Mouse (Mus musculus) A20 (cell line): ENCODE results near the gene Map3k5.

Experiments
- DNase-seq: peaks from one replicate; pipeline ENCODE4 v3.0.0-alpha.2; 2011; ENCODE audit warnings: low read depth, low spot score

The Map3k5 gene

DNA sequence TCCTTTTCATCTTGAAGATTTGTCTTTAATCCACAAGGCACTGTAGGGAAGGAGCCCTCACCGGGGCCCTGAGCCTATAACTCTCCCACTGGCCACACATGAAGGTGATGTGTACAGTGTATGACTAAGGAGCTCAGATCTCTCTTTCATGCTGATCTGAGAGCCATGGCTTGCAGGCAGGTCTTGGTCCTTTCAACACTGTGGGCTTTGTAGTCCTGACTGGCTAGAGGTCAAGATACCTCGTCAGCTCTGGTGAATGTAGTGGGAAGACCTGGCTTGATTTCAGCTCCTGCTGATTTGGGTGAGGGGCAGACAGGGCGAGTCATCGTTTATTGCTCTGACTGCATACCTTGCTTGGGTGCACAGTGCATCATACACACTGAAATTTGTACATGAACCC, 171.3 kb downstream of the Map3k5 start:
- DNase-seq: no peak

DNA sequence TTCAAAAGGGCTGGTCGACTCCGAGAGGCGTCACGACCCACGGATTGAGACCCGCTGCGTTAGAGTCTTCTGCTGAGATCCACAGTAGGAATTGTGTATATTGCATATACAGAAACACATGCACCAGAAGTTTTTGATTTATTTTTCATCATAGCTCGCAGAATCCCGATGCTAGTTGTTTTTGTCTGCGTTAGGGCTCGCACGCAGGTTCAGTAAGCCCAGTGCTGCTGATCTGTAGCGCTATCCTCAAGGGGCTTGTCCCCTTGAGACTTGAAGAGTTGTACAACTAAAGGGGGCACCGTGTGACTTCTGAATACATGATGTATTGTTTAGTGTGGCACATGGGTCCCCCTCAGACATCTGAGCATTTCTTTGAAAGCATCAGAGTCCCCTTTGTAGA, 172.8 kb downstream of the Map3k5 start:
- DNase-seq: no peak

- no peak for DNase-seq
Observed at GRCm38 (mm10) chr10:20111508-20111907, 177.2 kb downstream of the Map3k5 start.

- DNase-seq: no peak
Observed at GRCm38 (mm10) chr10:20112026-20112973, 178.0 kb downstream of the Map3k5 start.

DNA sequence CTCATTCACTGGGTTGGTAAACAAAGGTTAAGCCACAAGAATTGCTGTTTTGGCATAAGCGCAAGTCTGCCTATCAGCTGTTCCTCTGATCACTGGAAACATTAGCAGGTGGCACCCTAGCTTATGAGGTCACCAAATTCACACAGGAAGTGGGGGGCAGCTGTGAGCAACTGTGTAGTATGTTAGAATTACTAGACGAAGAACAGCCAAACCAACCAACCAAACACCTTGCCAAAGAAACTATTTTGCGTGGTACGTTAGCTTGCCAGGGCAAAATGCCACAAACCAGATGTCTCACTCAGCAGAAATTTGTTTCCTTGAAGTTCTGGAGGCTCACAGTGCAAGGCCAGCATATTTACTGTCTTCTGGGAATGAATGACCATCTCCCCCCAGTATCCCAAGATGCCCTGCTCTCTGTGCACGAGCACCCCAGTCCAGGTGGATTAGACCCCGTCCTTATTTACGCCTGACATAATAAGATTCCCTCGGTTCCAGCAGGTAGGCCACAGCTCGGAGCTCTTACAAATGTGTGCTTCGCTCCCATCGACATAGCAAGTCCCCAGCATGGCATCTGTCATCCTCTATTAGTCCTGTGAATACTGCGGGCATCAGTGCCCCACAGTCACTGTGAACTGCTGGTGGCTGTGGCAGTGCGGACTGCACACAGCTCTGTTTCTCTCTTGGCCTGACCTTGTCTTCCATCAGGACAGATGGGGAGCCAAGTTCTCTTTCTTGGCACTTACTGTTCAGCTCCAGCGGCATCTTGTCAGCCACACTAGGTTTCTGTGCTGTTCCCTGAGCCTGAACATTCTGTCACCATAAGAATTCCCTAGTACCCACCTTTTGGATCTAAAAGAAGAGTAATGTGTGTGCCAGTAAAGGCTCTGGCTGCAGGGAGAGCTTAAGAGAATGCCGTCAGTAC, 185.5 kb downstream of the Map3k5 start:
- no peak for DNase-seq

- DNase-seq: no peak
Observed at GRCm38 (mm10) chr10:20121981-20122380, 187.7 kb downstream of the Map3k5 start.

DNA sequence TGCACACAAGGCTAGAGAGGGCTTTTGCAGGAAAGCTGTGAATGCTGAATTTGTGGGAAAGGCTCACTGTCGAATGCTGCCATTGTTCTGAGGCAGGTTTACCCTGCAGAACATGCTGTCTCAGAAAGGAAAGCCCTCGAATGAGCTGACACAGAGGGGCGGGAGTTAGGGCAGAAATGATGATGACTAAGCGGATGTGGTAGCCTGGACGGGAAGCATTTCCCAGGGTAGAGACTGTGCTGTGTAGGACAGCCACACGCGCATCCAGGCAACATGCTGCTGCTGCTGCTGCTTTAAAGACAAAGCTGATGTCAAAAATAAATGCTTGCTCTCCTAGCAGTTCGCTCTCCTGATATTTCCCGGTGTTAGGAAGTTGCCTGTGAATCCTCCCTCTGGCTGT, 189.1 kb downstream of the Map3k5 start:
- DNase-seq: no peak

GRCm38 (mm10) chr10:20124576-20124975, 190.3 kb downstream of the Map3k5 start:
- DNase-seq: no peak

- DNase-seq: peak; percentile 56
Observed at GRCm38 (mm10) chr10:20125226-20125625, 191.0 kb downstream of the Map3k5 start.

- DNase-seq: no peak
Observed at GRCm38 (mm10) chr10:20132933-20133652, 198.8 kb downstream of the Map3k5 start.

GRCm38 (mm10) chr10:20135350-20136058, 201.2 kb downstream of the Map3k5 start:
- no peak for DNase-seq

DNA sequence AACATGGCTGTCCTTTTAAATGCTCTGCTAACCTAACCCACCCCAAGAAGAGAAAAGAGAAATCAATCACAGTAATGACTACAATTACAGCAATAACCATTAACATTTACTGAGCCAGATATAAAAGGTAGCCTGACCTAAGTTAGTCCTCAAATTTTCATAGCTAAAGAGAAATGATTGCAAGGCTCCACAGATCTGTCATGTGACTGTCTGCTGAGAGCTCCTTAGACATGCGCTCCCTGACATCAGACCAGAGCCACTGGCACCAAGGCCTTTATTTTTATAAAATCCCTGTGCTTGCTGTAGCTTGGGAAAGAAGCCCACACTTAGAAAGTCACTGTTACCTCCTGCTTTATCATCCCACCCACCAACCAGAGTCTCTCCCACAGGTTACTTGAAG, 202.2 kb downstream of the Map3k5 start:
- no peak for DNase-seq

- no peak for DNase-seq
Observed at GRCm38 (mm10) chr10:20141376-20141775, 207.1 kb downstream of the Map3k5 start.

- no peak for DNase-seq
Observed at GRCm38 (mm10) chr10:20148130-20148772, 214.0 kb downstream of the Map3k5 start, which contains the start of gene Map7. TSS of gene Map7 (plus strand) at chr10:20148471.

DNA sequence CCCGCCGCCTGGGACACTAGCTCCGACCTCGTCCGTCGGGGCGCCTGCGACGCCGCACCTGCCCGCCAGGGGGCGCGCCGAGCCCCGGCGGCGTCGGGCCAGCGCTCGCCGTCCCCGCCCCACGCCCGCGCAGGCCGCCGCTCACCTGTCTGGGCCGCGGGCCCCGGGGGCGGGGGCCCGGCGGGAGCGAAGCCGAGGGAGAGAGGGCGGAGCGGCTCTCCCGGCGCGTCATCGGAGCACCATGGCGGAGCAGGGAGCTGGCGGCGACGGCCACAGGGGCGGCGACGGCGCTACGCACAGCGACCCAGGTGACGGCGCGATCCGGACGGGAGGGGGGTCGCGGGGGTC, 214.5 kb downstream of the Map3k5 start:
- no peak for DNase-seq

GRCm38 (mm10) chr10:20149121-20149834, 215.0 kb downstream of the Map3k5 start:
- no peak for DNase-seq

GRCm38 (mm10) chr10:20149835-20150355, 215.6 kb downstream of the Map3k5 start:
- no peak for DNase-seq

DNA sequence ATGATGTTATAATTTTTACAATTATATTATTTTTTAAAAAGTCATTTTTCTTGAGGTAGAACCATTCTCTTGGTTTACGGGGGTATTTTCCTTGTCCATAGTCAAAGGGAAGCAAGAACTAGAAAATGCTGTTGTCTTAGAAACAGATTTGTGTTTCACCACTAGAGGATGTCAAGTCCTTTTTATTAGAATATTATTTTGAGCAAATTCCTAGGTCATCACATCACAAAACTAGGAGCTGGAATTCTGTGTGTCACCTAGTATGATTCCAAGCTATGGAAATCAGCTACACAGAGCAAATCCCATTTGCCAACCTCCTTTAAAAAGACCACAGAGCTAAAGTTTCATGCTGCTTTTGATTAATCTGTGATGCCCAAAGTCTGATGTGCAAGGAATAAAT, 217.9 kb downstream of the Map3k5 start:
- DNase-seq: no peak

DNA sequence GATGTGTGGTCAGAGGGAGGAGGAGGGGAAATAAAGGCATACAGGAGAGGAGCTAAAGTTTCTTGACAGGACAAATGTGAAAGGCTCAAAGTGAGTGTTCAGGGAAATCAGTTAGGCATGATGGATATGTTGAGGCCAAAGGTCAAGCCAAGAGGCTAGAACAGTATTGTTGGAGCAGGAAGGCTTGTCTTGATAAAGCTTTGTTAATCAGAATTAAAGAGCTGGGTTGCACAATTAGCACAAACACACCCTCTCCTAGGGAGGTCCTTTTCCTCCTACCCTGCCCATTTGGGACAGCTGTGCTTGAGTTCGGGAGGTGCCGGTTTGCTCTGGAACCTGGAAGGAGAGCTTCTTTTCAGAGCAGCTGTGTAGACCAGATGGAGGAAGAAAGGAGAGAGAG, 219.2 kb downstream of the Map3k5 start:
- DNase-seq: no peak

GRCm38 (mm10) chr10:20155401-20155800, 221.1 kb downstream of the Map3k5 start:
- DNase-seq: no peak
